Mouse (Mus musculus) embryonic facial prominence, embryonic 13.5 days (tissue): ENCODE data around the gene Hmbs. TPM values are rescaled to one million over a fixed set of nuclear protein-coding genes. Genes with fewer than 3 reads are reported as not detected.

Source experiments
- ATAC-seq: fragments of 200-750 bp; cut with Nextera tagmentation; 2 replicates; pipeline ENCODE4 v1.8.0; 2017; ENCODE audit warnings: low read depth; ENCODE audit not compliant: insufficient number of reproducible peaks, insufficient read depth, low FRiP score, low TSS enrichment
- H3K27ac ChIP-seq: fragments of 300-500 bp; sonication (generic); 2 replicates; pipeline ENCODE4 v1.5.1; 2015; ENCODE audit warnings: moderate library complexity, mild to moderate bottlenecking, inconsistent platforms
- H3K27me3 ChIP-seq: fragments of 300-500 bp; sonication (generic); 2 replicates; pipeline ENCODE4 v1.6.1; 2015; ENCODE audit warnings: mild to moderate bottlenecking, inconsistent platforms
- H3K36me3 ChIP-seq: fragments of 300-500 bp; sonication (generic); 2 replicates; pipeline ENCODE4 v1.6.1; 2015; ENCODE audit warnings: mild to moderate bottlenecking, inconsistent platforms
- H3K4me1 ChIP-seq: fragments of 300-500 bp; sonication (generic); 2 replicates; pipeline ENCODE4 v1.6.1; 2015; ENCODE audit warnings: inconsistent platforms
- H3K4me2 ChIP-seq: fragments of 300-500 bp; sonication (generic); 2 replicates; pipeline ENCODE4 v1.6.1; 2015; ENCODE audit warnings: moderate library complexity, mild to moderate bottlenecking, inconsistent platforms
- H3K4me3 ChIP-seq: fragments of 300-500 bp; sonication (generic); 2 replicates; pipeline ENCODE4 v1.5.1; 2015; ENCODE audit warnings: mild to moderate bottlenecking, inconsistent platforms
- H3K9ac ChIP-seq: fragments of 300-500 bp; sonication (generic); 2 replicates; pipeline ENCODE4 v1.6.1; 2015; ENCODE audit warnings: mild to moderate bottlenecking, inconsistent platforms
- H3K9me3 ChIP-seq: fragments of 300-500 bp; sonication (generic); 2 replicates; pipeline ENCODE4 v1.6.1; 2016; ENCODE audit warnings: inconsistent platforms
- WGBS: fragments of 180-500 bp; shearing (Covaris S2); methylation state at CpG from one replicate; pipeline ENCODE4 v1.1.7; 2015; ENCODE audit warnings: mixed read lengths; 5-methylcytosine and 5-hydroxymethylcytosine counted together
- polyA plus RNA-seq: library from polyadenylated mRNA; unstranded; fragments of >200 nt; fragmentation: Nextera tagmentation; extraction: Ambion mirVana; gene quantifications from 2 replicates; pipeline ENCODE4 v1.2.1, GENCODE M21; 2015

The Hmbs gene
- polyA plus RNA-seq, 1 experiment from 2014 or later, result 114 TPM

- ATAC-seq, result peak; percentile 98
- Histone ChIP-seq H3K27me3 (no peaks in the 10 kb centered on the region), H3K9ac (peak within 1 kb of the TSS; percentile 88), H3K4me1 (peaks cover 27% of the 10 kb centered on the region), H3K27ac (peak within 1 kb of the TSS; percentile 74), H3K9me3 (no peaks in the 10 kb centered on the region), H3K4me3 (peak within 1 kb of the TSS; percentile 84), H3K4me2 (peak within 1 kb of the TSS; percentile 94), H3K36me3 (peaks cover 18% of the 10 kb centered on the region)
- under 1% methylated on average over 67 of the region's 67 CpGs for WGBS
Measured at GRCm38 (mm10) chr9:44319887-44320798, 23.9 kb downstream of the Hmbs start, which contains the start of gene C2cd2l. Gene C2cd2l, minus strand, starts transcription at chr9:44320285.

GRCm38 (mm10) chr9:44319105-44319886, 24.7 kb downstream of the Hmbs start:
- Histone ChIP-seq H3K36me3 (peaks cover 25% of the 10 kb centered on the region), H3K4me3 (peak overlapping the region; percentile 84), H3K9me3 (no peaks in the 10 kb centered on the region), H3K27me3 (no peaks in the 10 kb centered on the region), H3K27ac (peak overlapping the region; percentile 45; the same call in 1 of the 2 replicates), H3K4me2 (peak overlapping the region; percentile 94), H3K4me1 (peaks cover 27% of the 10 kb centered on the region), H3K9ac (peak overlapping the region; percentile 88)
- under 1% methylated on average over 36 of the region's 37 CpGs for WGBS
- ATAC-seq, result no peak

- peak overlapping the region; percentile 84 for H3K4me3 ChIP-seq
- peaks cover 31% of the 10 kb centered on the region for H3K36me3 ChIP-seq
- no peak overlapping the region for H3K27ac ChIP-seq
- peak overlapping the region; percentile 94 for H3K4me2 ChIP-seq
- no peaks in the 10 kb centered on the region for H3K27me3 ChIP-seq
- WGBS, result 23% methylated on average over 3 of the region's 3 CpGs
- peak overlapping the region; percentile 88 for H3K9ac ChIP-seq
- H3K9me3 ChIP-seq, result no peaks in the 10 kb centered on the region
- ATAC-seq, result no peak
- H3K4me1 ChIP-seq, result peaks cover 27% of the 10 kb centered on the region
Measured at GRCm38 (mm10) chr9:44318826-44319095, 25.3 kb downstream of the Hmbs start.

- Histone ChIP-seq H3K4me1 (peaks cover 27% of the 10 kb centered on the region), H3K36me3 (peaks cover 36% of the 10 kb centered on the region), H3K4me3 (peak overlapping the region; percentile 84), H3K9ac (peak overlapping the region; percentile 88), H3K27ac (no peak overlapping the region), H3K9me3 (no peaks in the 10 kb centered on the region), H3K27me3 (no peaks in the 10 kb centered on the region), H3K4me2 (peak overlapping the region; percentile 94)
- WGBS, result 66% methylated on average over 5 of the region's 5 CpGs
- no peak for ATAC-seq
Measured at GRCm38 (mm10) chr9:44318076-44318825, 25.8 kb downstream of the Hmbs start.

- H3K36me3 ChIP-seq, result peaks cover 44% of the 10 kb centered on the region
- WGBS, result 73% methylated on average over 4 of the region's 4 CpGs
- no peak for ATAC-seq
- H3K27me3 ChIP-seq, result no peaks in the 10 kb centered on the region
- H3K9ac ChIP-seq, result no peak overlapping the region
- no peaks in the 10 kb centered on the region for H3K9me3 ChIP-seq
- H3K4me3 ChIP-seq, result no peak overlapping the region
- H3K4me1 ChIP-seq, result peaks cover 27% of the 10 kb centered on the region
- no peak overlapping the region for H3K27ac ChIP-seq
- H3K4me2 ChIP-seq, result 0 out of 2 replicates have a peak overlapping the region, but pooled peaks have one; percentile 94
Measured at GRCm38 (mm10) chr9:44317452-44317851, 26.6 kb downstream of the Hmbs start.

- Histone ChIP-seq H3K9ac (no peak overlapping the region), H3K4me1 (peaks cover 29% of the 10 kb centered on the region), H3K27me3 (peaks cover 7% of the 10 kb centered on the region; the same call in 1 of the 2 replicates), H3K9me3 (no peaks in the 10 kb centered on the region), H3K4me2 (no peak overlapping the region), H3K27ac (no peak overlapping the region), H3K4me3 (no peak overlapping the region), H3K36me3 (peaks cover 55% of the 10 kb centered on the region)
- no peak for ATAC-seq
- WGBS, result 95% methylated on average over 18 of the region's 18 CpGs
Measured at GRCm38 (mm10) chr9:44314910-44315309, 29.1 kb downstream of the Hmbs start.

GRCm38 (mm10) chr9:44314257-44314547, 29.8 kb downstream of the Hmbs start:
- H3K4me2 ChIP-seq, result no peak overlapping the region
- peaks cover 7% of the 10 kb centered on the region; the same call in 1 of the 2 replicates for H3K27me3 ChIP-seq
- WGBS, result 79% methylated on average over 4 of the region's 4 CpGs
- peaks cover 26% of the 10 kb centered on the region for H3K4me1 ChIP-seq
- peaks cover 55% of the 10 kb centered on the region for H3K36me3 ChIP-seq
- no peaks in the 10 kb centered on the region for H3K9me3 ChIP-seq
- H3K9ac ChIP-seq, result no peak overlapping the region
- no peak overlapping the region for H3K4me3 ChIP-seq
- H3K27ac ChIP-seq, result no peak overlapping the region
- ATAC-seq, result no peak

GRCm38 (mm10) chr9:44313476-44314256, 30.4 kb downstream of the Hmbs start:
- Histone ChIP-seq H3K36me3 (peaks cover 55% of the 10 kb centered on the region), H3K4me3 (no peak overlapping the region), H3K4me2 (no peak overlapping the region), H3K9ac (no peak overlapping the region), H3K4me1 (peaks cover 21% of the 10 kb centered on the region), H3K9me3 (no peaks in the 10 kb centered on the region), H3K27me3 (peaks cover 7% of the 10 kb centered on the region; the same call in 1 of the 2 replicates), H3K27ac (no peak overlapping the region)
- 84% methylated on average over 19 of the region's 19 CpGs for WGBS
- ATAC-seq, result no peak

- Histone ChIP-seq H3K4me1 (peaks cover 9% of the 10 kb centered on the region; the same call in 1 of the 2 replicates), H3K9me3 (no peaks in the 10 kb centered on the region), H3K4me2 (peak overlapping the region; percentile 31), H3K9ac (peak overlapping the region; percentile 61), H3K27ac (no peak overlapping the region; the same call in 1 of the 2 replicates), H3K27me3 (peaks cover 7% of the 10 kb centered on the region; the same call in 1 of the 2 replicates), H3K36me3 (peaks cover 50% of the 10 kb centered on the region), H3K4me3 (no peak overlapping the region)
- no peak for ATAC-seq
- WGBS, result 14% methylated on average over 27 of the region's 27 CpGs
Measured at GRCm38 (mm10) chr9:44311136-44312134, 32.6 kb downstream of the Hmbs start.

- H3K27me3 ChIP-seq, result peaks cover 7% of the 10 kb centered on the region; the same call in 1 of the 2 replicates
- H3K36me3 ChIP-seq, result peaks cover 43% of the 10 kb centered on the region
- peak overlapping the region; percentile 31 for H3K4me2 ChIP-seq
- H3K9me3 ChIP-seq, result no peaks in the 10 kb centered on the region
- H3K27ac ChIP-seq, result no peak overlapping the region; the same call in 1 of the 2 replicates
- ATAC-seq, result no peak
- H3K4me3 ChIP-seq, result no peak overlapping the region
- 30% methylated on average over 10 of the region's 10 CpGs for WGBS
- H3K9ac ChIP-seq, result peak overlapping the region; percentile 61; the same call in 1 of the 2 replicates
- peaks cover 9% of the 10 kb centered on the region; the same call in 1 of the 2 replicates for H3K4me1 ChIP-seq
Measured at GRCm38 (mm10) chr9:44310750-44311135, 33.3 kb downstream of the Hmbs start.
